Mouse (Mus musculus) heart, embryonic 11.5 days (tissue): Measurements from ENCODE around the gene Kat6b. TPM values are rescaled to one million over a fixed set of nuclear protein-coding genes. Genes with fewer than 3 reads are reported as not detected.
A peak's percentile ranks its signal among the peaks of the same experiment; 100 is the strongest.

Experiments used
- ATAC-seq: fragments of 200-750 bp; cut with Nextera tagmentation; replicated peaks from 2 replicates; pipeline ENCODE4 v1.8.0; 2017; ENCODE audit warnings: moderate library complexity; ENCODE audit not compliant: insufficient number of reproducible peaks, low FRiP score, low TSS enrichment
- H3K27ac ChIP-seq: fragments of 300-500 bp; sonication (generic); 2 replicates; pipeline ENCODE4 v1.5.1; 2014; ENCODE audit warnings: mild to moderate bottlenecking, low read depth, low read length
- H3K27me3 ChIP-seq: fragments of 300-500 bp; sonication (generic); 2 replicates; pipeline ENCODE4 v1.6.1; 2014; ENCODE audit warnings: mild to moderate bottlenecking, low read length, mixed read lengths; ENCODE audit not compliant: control insufficient read depth, insufficient read depth
- H3K36me3 ChIP-seq: fragments of 300-500 bp; sonication (generic); 2 replicates; pipeline ENCODE4 v1.6.1; 2014; ENCODE audit warnings: mild to moderate bottlenecking, low read length, moderate library complexity, mixed read lengths; ENCODE audit not compliant: control insufficient read depth, insufficient read depth
- H3K4me1 ChIP-seq: fragments of 300-500 bp; sonication (generic); 2 replicates; pipeline ENCODE4 v1.6.1; 2014; ENCODE audit warnings: low read length; ENCODE audit not compliant: control insufficient read depth, insufficient read depth
- H3K4me2 ChIP-seq: fragments of 300-500 bp; sonication (generic); 2 replicates; pipeline ENCODE4 v1.6.1; 2014; ENCODE audit warnings: mild to moderate bottlenecking, moderate library complexity
- H3K4me3 ChIP-seq: fragments of 300-500 bp; sonication (generic); 2 replicates; pipeline ENCODE4 v1.5.1; 2014; ENCODE audit warnings: low read depth, low read length
- H3K9ac ChIP-seq: fragments of 300-500 bp; sonication (generic); 2 replicates; pipeline ENCODE4 v1.6.1; 2014; ENCODE audit warnings: mild to moderate bottlenecking, low read depth, low read length, moderate library complexity
- H3K9me3 ChIP-seq: fragments of 300-500 bp; sonication (generic); replicated peaks from 2 replicates; pipeline ENCODE4 v1.6.1; 2016; ENCODE audit warnings: low read length; ENCODE audit not compliant: control insufficient read depth
- WGBS: fragments of 180-500 bp; shearing (Covaris S2); extraction: QIAGEN DNeasy Blood & Tissue Kit; methylation state at CpG from one replicate; pipeline ENCODE4 v1.1.7; 2014; ENCODE audit not compliant: insufficient replicate concordance; 5-methylcytosine and 5-hydroxymethylcytosine counted together
- polyA plus RNA-seq: library from polyadenylated mRNA; unstranded; fragments of >200 nt; fragmentation: Nextera tagmentation; extraction: Ambion mirVana; gene quantifications from 2 replicates; pipeline ENCODE4 v1.2.1, GENCODE M21; 2014

Kat6b gene
- polyA plus RNA-seq, 1 experiment from 2014 or later: 14.9 TPM

- 59% methylated on average over 6 of the region's 6 CpGs for WGBS
- no peak for ATAC-seq
- no peaks in the 10 kb centered on the region for H3K27me3 ChIP-seq
- H3K9me3 ChIP-seq: no peaks in the 10 kb centered on the region
- H3K9ac ChIP-seq: no peak overlapping the region
- H3K4me1 ChIP-seq: peaks cover 31% of the 10 kb centered on the region
- H3K4me3 ChIP-seq: no peak overlapping the region
- no peaks in the 10 kb centered on the region for H3K36me3 ChIP-seq
- H3K4me2 ChIP-seq: no peak overlapping the region
- peak overlapping the region; percentile 15; the same call in 1 of the 2 replicates for H3K27ac ChIP-seq
These were observed 101.8 kb downstream of the Kat6b start for GRCm38 (mm10) chr14:21583051-21583450.

GRCm38 (mm10) chr14:21583868-21584267 lies 102.6 kb downstream of the Kat6b start:
- Histone ChIP-seq H3K27me3 (no peaks in the 10 kb centered on the region), H3K4me3 (no peak overlapping the region), H3K9ac (no peak overlapping the region), H3K27ac (no peak overlapping the region), H3K9me3 (no peaks in the 10 kb centered on the region), H3K36me3 (no peaks in the 10 kb centered on the region), H3K4me2 (no peak overlapping the region), H3K4me1 (peaks cover 27% of the 10 kb centered on the region)
- 80% methylated on average over 5 of the region's 5 CpGs for WGBS
- no peak for ATAC-seq

GRCm38 (mm10) chr14:21584468-21585135 lies 103.4 kb downstream of the Kat6b start:
- Histone ChIP-seq H3K9me3 (no peaks in the 10 kb centered on the region), H3K4me3 (no peak overlapping the region), H3K36me3 (no peaks in the 10 kb centered on the region), H3K9ac (no peak overlapping the region), H3K4me2 (no peak overlapping the region), H3K27me3 (no peaks in the 10 kb centered on the region), H3K4me1 (peaks cover 28% of the 10 kb centered on the region), H3K27ac (no peak overlapping the region)
- ATAC-seq: no peak
- 26% methylated on average over 6 of the region's 6 CpGs for WGBS

GRCm38 (mm10) chr14:21585491-21586251 lies 104.4 kb downstream of the Kat6b start:
- no peak for ATAC-seq
- Histone ChIP-seq H3K27ac (no peak overlapping the region), H3K4me2 (no peak overlapping the region), H3K36me3 (no peaks in the 10 kb centered on the region), H3K27me3 (no peaks in the 10 kb centered on the region), H3K9me3 (no peaks in the 10 kb centered on the region), H3K4me1 (peaks cover 35% of the 10 kb centered on the region), H3K4me3 (no peak overlapping the region), H3K9ac (no peak overlapping the region)
- WGBS: 55% methylated on average over 8 of the region's 8 CpGs

- peaks cover 35% of the 10 kb centered on the region for H3K4me1 ChIP-seq
These were observed 105.4 kb downstream of the Kat6b start for GRCm38 (mm10) chr14:21586481-21587118.

GRCm38 (mm10) chr14:21587931-21588330 lies 106.7 kb downstream of the Kat6b start:
- no peak overlapping the region for H3K4me3 ChIP-seq
- H3K9me3 ChIP-seq: peaks cover 2% of the 10 kb centered on the region; the same call in 1 of the 2 replicates
- WGBS: 67% methylated on average over 2 of the region's 2 CpGs
- no peak overlapping the region for H3K27ac ChIP-seq
- no peaks in the 10 kb centered on the region for H3K36me3 ChIP-seq
- peaks cover 31% of the 10 kb centered on the region for H3K4me1 ChIP-seq
- no peak overlapping the region for H3K4me2 ChIP-seq
- no peak for ATAC-seq
- H3K9ac ChIP-seq: no peak overlapping the region
- H3K27me3 ChIP-seq: no peaks in the 10 kb centered on the region

More at GRCm38 (mm10) chr14:21586481-21587118, 105.4 kb downstream of the Kat6b start:
- Histone ChIP-seq H3K4me2 (no peak overlapping the region), H3K27ac (no peak overlapping the region), H3K4me3 (no peak overlapping the region), H3K36me3 (no peaks in the 10 kb centered on the region), H3K9ac (no peak overlapping the region), H3K27me3 (no peaks in the 10 kb centered on the region), H3K9me3 (no peaks in the 10 kb centered on the region)
- WGBS: 38% methylated on average over 4 of the region's 4 CpGs
- no peak for ATAC-seq

- no peak overlapping the region for H3K9ac ChIP-seq
- WGBS: 86% methylated on average over 7 of the region's 7 CpGs
- ATAC-seq: no peak
- peaks cover 2% of the 10 kb centered on the region; the same call in 1 of the 2 replicates for H3K9me3 ChIP-seq
- H3K4me3 ChIP-seq: no peak overlapping the region
- peaks cover 19% of the 10 kb centered on the region for H3K4me1 ChIP-seq
- no peak overlapping the region for H3K27ac ChIP-seq
- peak overlapping the region; percentile 16; the same call in 1 of the 2 replicates for H3K4me2 ChIP-seq
- H3K36me3 ChIP-seq: no peaks in the 10 kb centered on the region
- H3K27me3 ChIP-seq: no peaks in the 10 kb centered on the region
These were observed 108.4 kb downstream of the Kat6b start for GRCm38 (mm10) chr14:21589620-21590019.

- Histone ChIP-seq H3K4me3 (no peak overlapping the region), H3K4me2 (peak overlapping the region; percentile 16; the same call in 1 of the 2 replicates), H3K27ac (no peak overlapping the region), H3K4me1 (peaks cover 17% of the 10 kb centered on the region), H3K27me3 (no peaks in the 10 kb centered on the region), H3K36me3 (no peaks in the 10 kb centered on the region), H3K9me3 (peaks cover 2% of the 10 kb centered on the region; the same call in 1 of the 2 replicates), H3K9ac (no peak overlapping the region)
- whole genome bisulfite sequencing: 69% methylated on average over 4 of the region's 4 CpGs
- no peak for ATAC-seq
These were observed 109.0 kb downstream of the Kat6b start for GRCm38 (mm10) chr14:21590205-21590604.
